Mouse (Mus musculus) limb, embryonic 13.5 days (tissue): ENCODE results near the gene Vwc2. TPM values are rescaled to one million over a fixed set of nuclear protein-coding genes. Genes with fewer than 3 reads are reported as not detected.

ENCODE experiments used
- ATAC-seq: fragments of 200-750 bp; cut with Nextera tagmentation; 2 replicates; pipeline ENCODE4 v1.8.0; 2017; ENCODE audit warnings: low read depth, moderate number of reproducible peaks, moderate TSS enrichment; ENCODE audit not compliant: low FRiP score
- H3K27ac ChIP-seq: fragments of 300-500 bp; sonication (generic); 2 replicates; pipeline ENCODE4 v1.5.1; 2015; ENCODE audit warnings: inconsistent platforms, mild to moderate bottlenecking, moderate library complexity
- H3K27me3 ChIP-seq: fragments of 300-500 bp; sonication (generic); 2 replicates; pipeline ENCODE4 v1.6.1; 2015; ENCODE audit warnings: mild to moderate bottlenecking, inconsistent platforms
- H3K36me3 ChIP-seq: fragments of 300-500 bp; sonication (generic); 2 replicates; pipeline ENCODE4 v1.6.1; 2015; ENCODE audit warnings: inconsistent platforms, mild to moderate bottlenecking, moderate library complexity
- H3K4me1 ChIP-seq: fragments of 300-500 bp; sonication (generic); 2 replicates; pipeline ENCODE4 v1.6.1; 2015; ENCODE audit warnings: inconsistent platforms
- H3K4me2 ChIP-seq: fragments of 300-500 bp; sonication (generic); replicated peaks from 2 replicates; pipeline ENCODE4 v1.6.1; 2015; ENCODE audit warnings: inconsistent platforms, mild to moderate bottlenecking, moderate library complexity
- H3K4me3 ChIP-seq: fragments of 300-500 bp; sonication (generic); 2 replicates; pipeline ENCODE4 v1.5.1; 2015; ENCODE audit warnings: moderate library complexity, mild to moderate bottlenecking, inconsistent platforms
- H3K9ac ChIP-seq: fragments of 300-500 bp; sonication (generic); 2 replicates; pipeline ENCODE4 v1.6.1; 2015; ENCODE audit warnings: mild to moderate bottlenecking, inconsistent platforms
- H3K9me3 ChIP-seq: fragments of 300-500 bp; sonication (generic); 2 replicates; pipeline ENCODE4 v1.6.1; 2016; ENCODE audit warnings: inconsistent platforms
- WGBS: fragments of 180-500 bp; shearing (Covaris S2); methylation state at CpG from one replicate; pipeline ENCODE4 v1.1.7; 2015; 5-methylcytosine and 5-hydroxymethylcytosine counted together
- polyA plus RNA-seq: library from polyadenylated mRNA; unstranded; fragments of >200 nt; fragmentation: Nextera tagmentation; extraction: Ambion mirVana; gene quantifications from 2 replicates; pipeline ENCODE4 v1.2.1, GENCODE M21; 2015

Vwc2 gene
- polyA plus RNA-seq, 1 experiment from 2014 or later, result 3.9 TPM

- no peak overlapping the region for H3K27ac ChIP-seq
- peaks cover 69% of the 10 kb centered on the region for H3K27me3 ChIP-seq
- H3K36me3 ChIP-seq, result no peaks in the 10 kb centered on the region
- WGBS, result 0% methylated on average over 3 of the region's 3 CpGs
- H3K4me1 ChIP-seq, result peaks cover 31% of the 10 kb centered on the region
- no peak for ATAC-seq
- peak overlapping the region; percentile 91 for H3K4me2 ChIP-seq
- H3K9me3 ChIP-seq, result no peaks in the 10 kb centered on the region
- H3K4me3 ChIP-seq, result peak overlapping the region; percentile 53
- no peak overlapping the region for H3K9ac ChIP-seq
Observed at GRCm38 (mm10) chr11:11116736-11117135, 2.7 kb downstream of the Vwc2 start.

GRCm38 (mm10) chr11:11122866-11123265 lies 8.8 kb downstream of the Vwc2 start:
- Histone ChIP-seq H3K27ac (no peak overlapping the region), H3K9me3 (no peaks in the 10 kb centered on the region), H3K4me3 (no peak overlapping the region), H3K4me2 (no peak overlapping the region), H3K27me3 (peaks cover 15% of the 10 kb centered on the region), H3K4me1 (no peaks in the 10 kb centered on the region), H3K36me3 (no peaks in the 10 kb centered on the region), H3K9ac (no peak overlapping the region)
- ATAC-seq, result no peak
- 81% methylated on average over 4 of the region's 4 CpGs for WGBS

GRCm38 (mm10) chr11:11131414-11132077 lies 17.5 kb downstream of the Vwc2 start:
- H3K36me3 ChIP-seq, result no peaks in the 10 kb centered on the region
- peak; percentile 81 for ATAC-seq
- 55% methylated on average over 14 of the region's 14 CpGs for WGBS
- H3K27me3 ChIP-seq, result 0 out of 2 replicates have a peak, but pooled peaks cover 3% of the 10 kb centered on the region
- no peaks in the 10 kb centered on the region for H3K9me3 ChIP-seq
- H3K4me2 ChIP-seq, result no peak overlapping the region
- H3K9ac ChIP-seq, result no peak overlapping the region
- H3K27ac ChIP-seq, result no peak overlapping the region
- H3K4me1 ChIP-seq, result no peaks in the 10 kb centered on the region
- no peak overlapping the region for H3K4me3 ChIP-seq

- Histone ChIP-seq H3K9ac (no peak overlapping the region), H3K9me3 (no peaks in the 10 kb centered on the region), H3K4me1 (no peaks in the 10 kb centered on the region), H3K4me3 (no peak overlapping the region), H3K4me2 (no peak overlapping the region), H3K27ac (no peak overlapping the region), H3K36me3 (no peaks in the 10 kb centered on the region), H3K27me3 (no peaks in the 10 kb centered on the region)
- ATAC-seq, result no peak
Observed at GRCm38 (mm10) chr11:11140622-11141021, 26.6 kb downstream of the Vwc2 start.

DNA sequence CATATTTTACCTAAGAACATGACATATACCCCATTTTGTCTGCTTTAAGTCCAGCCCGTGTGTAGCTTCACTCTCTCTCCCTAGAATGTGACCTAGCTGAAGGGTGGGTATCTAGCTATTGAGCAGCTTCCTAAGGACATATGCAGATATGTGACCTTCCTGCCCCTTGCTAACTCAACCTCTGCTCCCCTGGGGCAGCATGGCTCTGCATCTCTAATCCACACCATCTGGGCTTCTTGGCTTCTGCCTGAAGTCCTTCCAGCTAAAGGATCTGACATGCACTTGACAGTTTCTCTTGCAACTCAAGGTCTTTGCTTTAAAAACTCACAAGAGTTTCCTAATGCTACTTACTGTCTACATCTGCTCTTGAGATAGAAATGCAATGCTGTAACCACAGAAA lies 38.7 kb downstream of the Vwc2 start:
- no peak overlapping the region for H3K27ac ChIP-seq
- no peaks in the 10 kb centered on the region for H3K27me3 ChIP-seq
- 56% methylated on average over 1 of the region's 1 CpGs for WGBS
- no peaks in the 10 kb centered on the region for H3K4me1 ChIP-seq
- H3K9me3 ChIP-seq, result no peaks in the 10 kb centered on the region
- H3K4me2 ChIP-seq, result no peak overlapping the region
- H3K9ac ChIP-seq, result no peak overlapping the region
- H3K4me3 ChIP-seq, result no peak overlapping the region
- H3K36me3 ChIP-seq, result no peaks in the 10 kb centered on the region
- no peak for ATAC-seq

GRCm38 (mm10) chr11:11171396-11171795 lies 57.4 kb downstream of the Vwc2 start:
- H3K36me3 ChIP-seq, result no peaks in the 10 kb centered on the region
- H3K9ac ChIP-seq, result no peak overlapping the region
- no peaks in the 10 kb centered on the region for H3K27me3 ChIP-seq
- ATAC-seq, result no peak
- no peaks in the 10 kb centered on the region for H3K9me3 ChIP-seq
- no peak overlapping the region for H3K4me2 ChIP-seq
- no peak overlapping the region for H3K27ac ChIP-seq
- no peaks in the 10 kb centered on the region for H3K4me1 ChIP-seq
- 70% methylated on average over 4 of the region's 4 CpGs for WGBS
- H3K4me3 ChIP-seq, result no peak overlapping the region

GRCm38 (mm10) chr11:11175259-11175658 lies 61.2 kb downstream of the Vwc2 start:
- Histone ChIP-seq H3K36me3 (no peaks in the 10 kb centered on the region), H3K9ac (no peak overlapping the region), H3K4me1 (no peaks in the 10 kb centered on the region), H3K27me3 (no peaks in the 10 kb centered on the region), H3K9me3 (no peaks in the 10 kb centered on the region), H3K4me2 (no peak overlapping the region), H3K4me3 (no peak overlapping the region), H3K27ac (no peak overlapping the region)
- 29% methylated on average over 2 of the region's 2 CpGs for WGBS
- peak; percentile 15; the same call in 1 of the 2 replicates for ATAC-seq

GRCm38 (mm10) chr11:11182705-11183104 lies 68.7 kb downstream of the Vwc2 start:
- H3K4me1 ChIP-seq, result no peaks in the 10 kb centered on the region
- H3K36me3 ChIP-seq, result no peaks in the 10 kb centered on the region
- no peak overlapping the region for H3K4me3 ChIP-seq
- 67% methylated on average over 2 of the region's 2 CpGs for WGBS
- no peaks in the 10 kb centered on the region for H3K27me3 ChIP-seq
- H3K9ac ChIP-seq, result no peak overlapping the region
- H3K9me3 ChIP-seq, result no peaks in the 10 kb centered on the region
- no peak overlapping the region for H3K4me2 ChIP-seq
- no peak for ATAC-seq
- H3K27ac ChIP-seq, result no peak overlapping the region

GRCm38 (mm10) chr11:11223162-11223561 lies 109.1 kb downstream of the Vwc2 start:
- Histone ChIP-seq H3K36me3 (no peaks in the 10 kb centered on the region), H3K4me2 (no peak overlapping the region), H3K9me3 (no peaks in the 10 kb centered on the region), H3K27me3 (no peaks in the 10 kb centered on the region), H3K4me1 (no peaks in the 10 kb centered on the region), H3K9ac (no peak overlapping the region), H3K27ac (no peak overlapping the region), H3K4me3 (no peak overlapping the region)
- ATAC-seq, result no peak
- 12% methylated on average over 1 of the region's 1 CpGs for WGBS

DNA sequence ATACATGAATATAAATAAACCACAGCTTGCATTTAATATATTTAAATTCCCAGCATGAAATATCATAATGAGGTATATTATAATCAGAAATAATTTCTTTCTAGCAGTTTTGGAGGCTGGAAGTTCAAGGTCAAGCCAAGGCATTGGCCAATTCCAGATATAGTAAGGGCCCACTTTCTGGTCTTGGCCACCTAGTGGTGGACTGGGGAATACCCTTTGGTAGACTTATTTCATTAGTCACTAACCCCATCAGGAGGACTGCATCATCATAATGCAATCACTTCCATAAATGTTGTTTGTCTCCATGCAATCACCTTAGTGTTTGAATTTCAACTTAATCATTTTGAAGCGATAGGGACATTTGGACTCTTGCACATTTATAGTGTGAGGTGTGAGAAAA lies 125.3 kb downstream of the Vwc2 start:
- Histone ChIP-seq H3K4me2 (no peak overlapping the region), H3K4me1 (no peaks in the 10 kb centered on the region), H3K4me3 (no peak overlapping the region), H3K27me3 (no peaks in the 10 kb centered on the region), H3K9me3 (no peaks in the 10 kb centered on the region), H3K27ac (no peak overlapping the region), H3K9ac (no peak overlapping the region), H3K36me3 (no peaks in the 10 kb centered on the region)
- WGBS, result 74% methylated on average over 1 of the region's 1 CpGs
- ATAC-seq, result no peak

DNA sequence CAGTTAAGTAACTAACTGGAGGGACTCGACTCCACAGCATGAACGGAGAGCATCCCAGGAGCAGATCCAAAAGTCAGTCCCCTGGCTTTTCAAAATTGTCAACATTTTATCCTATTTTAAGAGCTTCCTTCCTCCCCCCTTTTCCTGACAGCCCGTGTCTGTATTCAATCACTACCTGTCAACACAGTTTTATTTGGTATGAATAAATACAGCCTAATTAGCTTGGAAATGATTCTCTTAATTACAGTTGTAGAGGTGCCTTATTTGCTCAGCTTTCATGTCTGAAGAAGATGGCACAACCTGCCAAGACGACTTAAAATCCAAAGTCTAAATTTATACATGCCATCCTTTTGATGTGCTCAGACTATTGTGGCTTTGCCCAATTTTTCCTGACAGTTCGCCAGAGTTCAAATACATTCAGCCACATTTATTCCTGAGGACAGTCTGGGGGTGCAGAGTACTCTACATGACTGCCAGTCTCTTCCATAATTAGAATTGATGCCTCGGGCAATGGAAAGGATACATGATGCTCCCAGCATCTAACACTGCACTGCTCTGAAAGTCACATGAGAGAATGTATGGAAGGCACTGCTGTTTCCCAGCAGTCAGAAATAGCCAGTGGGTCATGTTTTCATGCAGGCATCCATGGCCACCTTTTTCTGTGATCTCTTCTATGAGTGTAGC lies 128.8 kb downstream of the Vwc2 start:
- Histone ChIP-seq H3K4me1 (no peaks in the 10 kb centered on the region), H3K4me3 (no peak overlapping the region), H3K36me3 (no peaks in the 10 kb centered on the region), H3K9ac (no peak overlapping the region), H3K27ac (no peak overlapping the region), H3K27me3 (no peaks in the 10 kb centered on the region), H3K9me3 (no peaks in the 10 kb centered on the region), H3K4me2 (no peak overlapping the region)
- WGBS, result 55% methylated on average over 6 of the region's 6 CpGs
- no peak for ATAC-seq

DNA sequence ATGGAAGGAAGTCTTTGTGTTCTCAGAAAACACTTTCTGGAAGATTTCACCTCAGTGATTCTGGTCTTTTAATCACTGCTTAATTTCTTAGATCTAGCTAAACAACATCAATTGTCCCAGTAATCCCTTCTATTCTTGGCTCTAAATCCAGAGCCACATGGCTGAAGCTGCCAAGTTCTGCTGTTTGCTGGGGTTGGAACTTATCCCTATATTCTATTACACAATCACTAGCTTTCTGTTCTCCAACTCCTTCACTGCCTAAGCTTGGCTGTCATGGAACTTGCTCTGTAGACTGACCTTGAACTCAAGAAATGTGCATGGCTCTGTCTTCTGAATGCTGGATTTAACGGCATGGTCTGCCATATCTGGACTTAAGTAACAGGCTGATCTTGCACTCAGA lies 143.3 kb downstream of the Vwc2 start:
- H3K36me3 ChIP-seq, result no peaks in the 10 kb centered on the region
- H3K4me2 ChIP-seq, result no peak overlapping the region
- no peaks in the 10 kb centered on the region for H3K9me3 ChIP-seq
- WGBS, result 87% methylated on average over 1 of the region's 1 CpGs
- H3K27me3 ChIP-seq, result no peaks in the 10 kb centered on the region
- no peak overlapping the region for H3K9ac ChIP-seq
- no peak overlapping the region for H3K27ac ChIP-seq
- ATAC-seq, result no peak
- no peak overlapping the region for H3K4me3 ChIP-seq
- no peaks in the 10 kb centered on the region for H3K4me1 ChIP-seq

- H3K27me3 ChIP-seq, result no peaks in the 10 kb centered on the region
- H3K36me3 ChIP-seq, result no peaks in the 10 kb centered on the region
- no peak for ATAC-seq
- no peaks in the 10 kb centered on the region for H3K4me1 ChIP-seq
- H3K9me3 ChIP-seq, result no peaks in the 10 kb centered on the region
- no peak overlapping the region for H3K9ac ChIP-seq
- no peak overlapping the region for H3K4me2 ChIP-seq
- no peak overlapping the region for H3K27ac ChIP-seq
- no peak overlapping the region for H3K4me3 ChIP-seq
Observed at GRCm38 (mm10) chr11:11280128-11280527, 166.1 kb downstream of the Vwc2 start.
